In the genomic region with DNA sequence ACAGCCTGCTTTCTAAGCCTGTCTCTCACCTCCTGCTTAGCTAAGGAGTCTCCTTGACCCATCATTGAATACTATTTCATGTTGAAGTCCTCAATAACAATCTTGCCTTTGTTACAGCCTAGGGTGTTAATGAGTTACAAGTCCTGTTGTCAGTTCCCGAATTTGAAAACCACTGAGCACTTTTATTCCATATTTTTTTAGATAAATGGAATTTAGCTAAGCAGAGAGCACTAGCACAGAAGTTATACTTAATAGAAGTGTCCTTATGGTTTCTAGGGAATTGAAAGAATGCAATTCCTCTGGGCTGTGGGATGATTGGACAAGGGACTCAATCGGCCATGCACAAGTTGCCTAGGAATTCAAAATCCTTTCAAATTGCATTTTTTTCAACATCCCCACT, we compare ENCODE assay signal across 16 mouse cellular contexts.
"Had no signal": no experiment of that assay in that cellular context is flagged by ENCODE, and none has a peak within 500 bp of the region (broad histone marks: within the 10 kb centered on the region; RNA-seq: fewer than 3 reads in every experiment).

No protein-coding gene starts in this region.

- H3K27me3 ChIP-seq: neural tube, embryonic 13.5 days; neural tube, embryonic 15.5 days; stomach, embryonic 15.5 days had no signal

- H3K4me2 ChIP-seq: neural tube, embryonic 13.5 days; neural tube, embryonic 15.5 days; stomach, embryonic 15.5 days had no signal

- H3K9ac ChIP-seq: neural tube, embryonic 13.5 days; neural tube, embryonic 15.5 days; stomach, embryonic 15.5 days had no signal

- H3K4me3 ChIP-seq: neural tube, embryonic 13.5 days; neural tube, embryonic 15.5 days; stomach, embryonic 15.5 days had no signal

- H3K27ac ChIP-seq: neural tube, embryonic 13.5 days; neural tube, embryonic 15.5 days; stomach, embryonic 15.5 days; stomach, postnatal 0 days had no signal

- H3K9me3 ChIP-seq: neural tube, embryonic 13.5 days; neural tube, embryonic 15.5 days; stomach, embryonic 15.5 days had no signal

- H3K36me3 ChIP-seq: neural tube, embryonic 13.5 days; neural tube, embryonic 15.5 days; stomach, embryonic 15.5 days had no signal

- DNase-seq: retina, postnatal 1 day; right cerebral cortex, adult 18-20 months; right cerebral cortex, postnatal 14 days; right cerebral cortex, postnatal 25 days; right cerebral cortex, postnatal 4 days; spleen, adult 18-20 months; thymus, adult 18-20 months; thymus, adult 2 months; thymus, postnatal 14 days; thymus, postnatal 25 days; thymus, postnatal 36 days; thymus, postnatal 4 days had no signal

- H3K4me1 ChIP-seq: neural tube, embryonic 13.5 days; neural tube, embryonic 15.5 days; stomach, embryonic 15.5 days had no signal
